Mouse (Mus musculus): Measurements from ENCODE around the gene Dand5.

The Dand5 gene

GRCm38 (mm10) chr8:84799136-84799931 lies 23.3 kb downstream of the Dand5 start:
- peak; percentile 69 for DNase-seq

GRCm38 (mm10) chr8:84798446-84799135 lies 24.0 kb downstream of the Dand5 start:
- DNase-seq: peak; percentile 57

GRCm38 (mm10) chr8:84797971-84798370 lies 24.7 kb downstream of the Dand5 start:
- DNase-seq: peak; percentile 57

- DNase-seq: peak; percentile 46
Observed at GRCm38 (mm10) chr8:84797256-84797797, 25.3 kb downstream of the Dand5 start.

GRCm38 (mm10) chr8:84794486-84794885 lies 28.1 kb downstream of the Dand5 start:
- DNase-seq: peak; percentile 80

- DNase-seq: peak; percentile 84
Observed at GRCm38 (mm10) chr8:84793791-84794485, 28.7 kb downstream of the Dand5 start.

GRCm38 (mm10) chr8:84793134-84793533 lies 29.5 kb downstream of the Dand5 start:
- peak; percentile 68 for DNase-seq

- peak; percentile 32 for DNase-seq
Observed at GRCm38 (mm10) chr8:84792429-84792947, 30.1 kb downstream of the Dand5 start.

- peak; percentile 71 for DNase-seq
Observed at GRCm38 (mm10) chr8:84790537-84790936, 32.1 kb downstream of the Dand5 start.

GRCm38 (mm10) chr8:84789855-84790486 lies 32.7 kb downstream of the Dand5 start:
- peak; percentile 84 for DNase-seq

- DNase-seq: no peak
Observed at GRCm38 (mm10) chr8:84789345-84789744, 33.3 kb downstream of the Dand5 start.

- DNase-seq: peak; percentile 67
Observed at GRCm38 (mm10) chr8:84788896-84789295, 33.7 kb downstream of the Dand5 start.

- DNase-seq: peak; percentile 79
Observed at GRCm38 (mm10) chr8:84787523-84788302, 34.9 kb downstream of the Dand5 start.

- DNase-seq: peak; percentile 44
Observed at GRCm38 (mm10) chr8:84786801-84787467, 35.7 kb downstream of the Dand5 start.

- peak; percentile 72 for DNase-seq
Observed at GRCm38 (mm10) chr8:84785756-84786677, 36.6 kb downstream of the Dand5 start.

GRCm38 (mm10) chr8:84785506-84785755 lies 37.2 kb downstream of the Dand5 start:
- no peak for DNase-seq

GRCm38 (mm10) chr8:84784681-84785505 lies 37.7 kb downstream of the Dand5 start:
- DNase-seq: peak; percentile 75

GRCm38 (mm10) chr8:84783919-84784581 lies 38.6 kb downstream of the Dand5 start:
- DNase-seq: peak; percentile 74
